Comparison of ENCODE assay signal across 8 mouse cellular contexts in genomic region chr9:65884564-65885315, GRCm38 (mm10). TPM values are rescaled to one million over a fixed set of nuclear protein-coding genes. Genes with fewer than 3 reads are reported as not detected.
DNase-seq lines count a peak whose midpoint lies in the region; ATAC-seq and TF ChIP-seq lines count a peak whose summit lies in the region.

No protein-coding gene starts in this region.

- H3K9ac ChIP-seq in heart, embryonic 12.5 days = peak overlapping the region; percentile 76
- H3K9ac ChIP-seq in liver, embryonic 12.5 days = peak overlapping the region; percentile 87
- peak overlapping the region; percentile 78 for H3K9ac ChIP-seq in stomach, embryonic 15.5 days

- peak; percentile 41; the same call in 1 of the 2 replicates for TF ChIP-seq POLR2A in brain, embryonic 14.5 days (IDR thresholded peaks at IDR 0.05; ENCODE audit: borderline replicate concordance, extremely low read depth, insufficient read depth, insufficient read length, poor library complexity, severe bottlenecking)

- H3K27ac ChIP-seq in heart, embryonic 12.5 days (ENCODE audit: poor library complexity, severe bottlenecking) = peak overlapping the region; percentile 64
- peak overlapping the region; percentile 89 for H3K27ac ChIP-seq in liver, embryonic 12.5 days
- peak overlapping the region; percentile 78 for H3K27ac ChIP-seq in stomach, embryonic 15.5 days

- peaks cover 6% of the 10 kb centered on the region for H3K36me3 ChIP-seq in C2C12 (ENCODE audit: control insufficient read depth, insufficient read depth)
- peaks cover 9% of the 10 kb centered on the region for H3K36me3 ChIP-seq in erythroblast, embryonic 14.5 days (ENCODE audit: control insufficient read depth)
- peaks cover 8% of the 10 kb centered on the region for H3K36me3 ChIP-seq in heart, embryonic 12.5 days
- H3K36me3 ChIP-seq in liver, embryonic 12.5 days = peaks cover 8% of the 10 kb centered on the region; the same call in 1 of the 2 replicates
- H3K36me3 ChIP-seq in stomach, embryonic 15.5 days = 0 out of 2 replicates have a peak, but pooled peaks cover 4% of the 10 kb centered on the region

- TF ChIP-seq CTCF in C2C12 (IDR thresholded peaks at IDR 0.05; ENCODE audit: control insufficient read depth, insufficient read depth, insufficient read length) = no peak
- peak; percentile 17; the same call in 1 of the 2 replicates for TF ChIP-seq CTCF in brain, embryonic 14.5 days (IDR thresholded peaks at IDR 0.05; ENCODE audit: borderline replicate concordance, extremely low read depth, insufficient read depth, insufficient read length)

- no peaks in the 10 kb centered on the region for H3K79me3 ChIP-seq in C2C12 (ENCODE audit: low read depth)

- H3K4me1 ChIP-seq in erythroblast, embryonic 14.5 days (ENCODE audit: control insufficient read depth) = peaks cover 22% of the 10 kb centered on the region
- H3K4me1 ChIP-seq in heart, embryonic 12.5 days (replicated peaks) = no peaks in the 10 kb centered on the region
- H3K4me1 ChIP-seq in liver, embryonic 12.5 days = peaks cover 17% of the 10 kb centered on the region
- no peaks in the 10 kb centered on the region for H3K4me1 ChIP-seq in stomach, embryonic 15.5 days

- peak; percentile 96 for ATAC-seq in heart, embryonic 12.5 days (ENCODE audit: insufficient number of reproducible peaks, low FRiP score)
- peak; percentile 98 for ATAC-seq in liver, embryonic 12.5 days
- peak; percentile 98 for ATAC-seq in stomach, embryonic 15.5 days (ENCODE audit: insufficient read depth, low FRiP score, low read depth)

- peak overlapping the region; percentile 71 for H3ac ChIP-seq in C2C12 (ENCODE audit: control insufficient read depth, insufficient read length, low read depth)

- peak overlapping the region; percentile 77 for H3K4me2 ChIP-seq in heart, embryonic 12.5 days
- peak overlapping the region; percentile 73 for H3K4me2 ChIP-seq in liver, embryonic 12.5 days
- peak overlapping the region; percentile 71 for H3K4me2 ChIP-seq in stomach, embryonic 15.5 days

- H3K79me2 ChIP-seq in C2C12 (ENCODE audit: control insufficient read depth, insufficient read depth) = peaks cover 16% of the 10 kb centered on the region

- no peaks in the 10 kb centered on the region for H3K27me3 ChIP-seq in C2C12 (ENCODE audit: control insufficient read depth, insufficient read depth, insufficient read length)
- no peaks in the 10 kb centered on the region for H3K27me3 ChIP-seq in erythroblast, embryonic 14.5 days (ENCODE audit: control insufficient read depth)
- H3K27me3 ChIP-seq in heart, embryonic 12.5 days (replicated peaks) = no peaks in the 10 kb centered on the region
- no peaks in the 10 kb centered on the region for H3K27me3 ChIP-seq in liver, embryonic 12.5 days (replicated peaks)
- no peaks in the 10 kb centered on the region for H3K27me3 ChIP-seq in stomach, embryonic 15.5 days (replicated peaks)

- under 1% methylated on average over 37 of the region's 37 CpGs for WGBS in heart, embryonic 12.5 days
- WGBS in liver, embryonic 12.5 days (ENCODE audit: insufficient replicate concordance) = under 1% methylated on average over 37 of the region's 37 CpGs
- under 1% methylated on average over 37 of the region's 37 CpGs for WGBS in stomach, embryonic 15.5 days

- peak; percentile 96 for DNase-seq in brain, embryonic 14.5 days (ENCODE audit: low read depth)
- peak; percentile 94 for DNase-seq in kidney, postnatal 10 days
- DNase-seq in natural killer cell, adult 2 months (ENCODE audit: low spot score in 2 of 2) = peak; percentile 81 to 86

- no peaks in the 10 kb centered on the region for H3K9me3 ChIP-seq in erythroblast, embryonic 14.5 days (ENCODE audit: control insufficient read depth, low read length)
- no peaks in the 10 kb centered on the region for H3K9me3 ChIP-seq in heart, embryonic 12.5 days (replicated peaks)
- H3K9me3 ChIP-seq in liver, embryonic 12.5 days (replicated peaks) = no peaks in the 10 kb centered on the region
- H3K9me3 ChIP-seq in stomach, embryonic 15.5 days = no peaks in the 10 kb centered on the region

- H3K4me3 ChIP-seq in C2C12 (ENCODE audit: insufficient read depth, poor library complexity, severe bottlenecking) = peak overlapping the region; percentile 42
- peak overlapping the region; percentile 84 for H3K4me3 ChIP-seq in erythroblast, embryonic 14.5 days (replicated peaks)
- H3K4me3 ChIP-seq in heart, embryonic 12.5 days = peak overlapping the region; percentile 68
- peak overlapping the region; percentile 80 for H3K4me3 ChIP-seq in liver, embryonic 12.5 days
- peak overlapping the region; percentile 73 for H3K4me3 ChIP-seq in stomach, embryonic 15.5 days (replicated peaks)

TF ChIP-seq in C2C12, 6 proteins besides CTCF, POLR2A, EP300 and RAD21:
- TF ChIP-seq CEBPB (IDR thresholded peaks at IDR 0.05; ENCODE audit: low read depth) = no peak
- TF ChIP-seq USF1 (IDR thresholded peaks at IDR 0.05; ENCODE audit: low read depth) = no peak
- no peak for TF ChIP-seq MYOD1 (IDR thresholded peaks at IDR 0.05; ENCODE audit: control insufficient read depth, insufficient read length, low read depth)
- peak; percentile 98 for TF ChIP-seq MAX (IDR thresholded peaks at IDR 0.05)
- no peak for TF ChIP-seq FOSL1 (IDR thresholded peaks at IDR 0.05; ENCODE audit: insufficient read depth, low read length, poor library complexity, severe bottlenecking)
TF ChIP-seq in C2C12: peak in this region for 1.

RNA-seq across cellular contexts. Expression of gene Pclaf, which starts 5.3 kb away (rescaled TPM):
- polyA plus RNA-seq in C2C12 (2012; fragmentation: generic; extraction: Trizol) = 172 TPM
- polyA plus RNA-seq in brain, embryonic 14.5 days (2012; rRNA removed) = 27.5 and 37.6 TPM in 2 replicates
- 0.32 and 0.60 TPM in 2 replicates for polyA plus RNA-seq in erythroblast, embryonic 14.5 days (2012)
- 116 and 120 TPM in 2 replicates for polyA plus RNA-seq in heart, embryonic 12.5 days (2016; fragmentation: Nextera tagmentation; extraction: Ambion mirVana)
- 126 TPM in 2 replicates for polyA plus RNA-seq in liver, embryonic 12.5 days (2016; fragmentation: Nextera tagmentation; extraction: Ambion mirVana)
- polyA plus RNA-seq in stomach, embryonic 15.5 days (2015; fragmentation: Nextera tagmentation; extraction: Ambion mirVana) = 160 and 168 TPM in 2 replicates

RNA-seq across cellular contexts. Expression of gene Trip4, which starts 23.9 kb away (rescaled TPM):
- 6.2 TPM for polyA plus RNA-seq in C2C12 (2012; fragmentation: generic; extraction: Trizol)
- 16.3 and 24.1 TPM in 2 replicates for polyA plus RNA-seq in brain, embryonic 14.5 days (2012; rRNA removed)
- 0.06 and 0.07 TPM in 2 replicates for polyA plus RNA-seq in erythroblast, embryonic 14.5 days (2012)
- polyA plus RNA-seq in heart, embryonic 12.5 days (2016; fragmentation: Nextera tagmentation; extraction: Ambion mirVana) = 26.5 and 28.2 TPM in 2 replicates
- polyA plus RNA-seq in liver, embryonic 12.5 days (2016; fragmentation: Nextera tagmentation; extraction: Ambion mirVana) = 17.4 and 18.3 TPM in 2 replicates
- polyA plus RNA-seq in stomach, embryonic 15.5 days (2015; fragmentation: Nextera tagmentation; extraction: Ambion mirVana) = 25.8 and 26.8 TPM in 2 replicates

RNA-seq across cellular contexts. Expression of gene Csnk1g1, which starts 24.0 kb away (rescaled TPM):
- 6.8 TPM for polyA plus RNA-seq in C2C12 (2012; fragmentation: generic; extraction: Trizol)
- 17.3 and 26.9 TPM in 2 replicates for polyA plus RNA-seq in brain, embryonic 14.5 days (2012; rRNA removed)
- polyA plus RNA-seq in erythroblast, embryonic 14.5 days (2012) = 0.10 and 0.24 TPM in 2 replicates
- polyA plus RNA-seq in heart, embryonic 12.5 days (2016; fragmentation: Nextera tagmentation; extraction: Ambion mirVana) = 11.9 and 16.1 TPM in 2 replicates
- 7.1 and 7.4 TPM in 2 replicates for polyA plus RNA-seq in liver, embryonic 12.5 days (2016; fragmentation: Nextera tagmentation; extraction: Ambion mirVana)
- polyA plus RNA-seq in stomach, embryonic 15.5 days (2015; fragmentation: Nextera tagmentation; extraction: Ambion mirVana) = 12.9 and 14.5 TPM in 2 replicates

RNA-seq across cellular contexts. Expression of gene Zfp609, which starts 57.4 kb away (rescaled TPM):
- polyA plus RNA-seq in C2C12 (2012; fragmentation: generic; extraction: Trizol) = 8.4 TPM
- polyA plus RNA-seq in brain, embryonic 14.5 days (2012; rRNA removed) = 17.9 and 35.4 TPM in 2 replicates
- 0.53 and 1.2 TPM in 2 replicates for polyA plus RNA-seq in erythroblast, embryonic 14.5 days (2012)
- polyA plus RNA-seq in heart, embryonic 12.5 days (2016; fragmentation: Nextera tagmentation; extraction: Ambion mirVana) = 7.1 and 7.6 TPM in 2 replicates
- polyA plus RNA-seq in liver, embryonic 12.5 days (2016; fragmentation: Nextera tagmentation; extraction: Ambion mirVana) = 3.3 and 3.8 TPM in 2 replicates
- 6.4 and 6.5 TPM in 2 replicates for polyA plus RNA-seq in stomach, embryonic 15.5 days (2015; fragmentation: Nextera tagmentation; extraction: Ambion mirVana)

Comparison
In these comparisons a context has a peak if more than half of its experiments do, and no peak if none do; other contexts are left out.
1. Peak in every context shown above with its lines: DNase-seq, ATAC-seq, H3K4me3 ChIP-seq and H3K27ac ChIP-seq.
2. RNA of gene Pclaf, which starts 5.3 kb away (polyA plus RNA-seq): 172 TPM in C2C12 (single experiment), 160 to 168 TPM in stomach, embryonic 15.5 days, 126 TPM in liver, embryonic 12.5 days, 116 to 120 TPM in heart, embryonic 12.5 days and 27.5 to 37.6 TPM in brain, embryonic 14.5 days; 0.32 to 0.60 TPM in erythroblast, embryonic 14.5 days; every median in the first group is over 10 times any median in the second.